Mouse (Mus musculus): ENCODE measurements around the gene Ank2.
A peak's percentile ranks its signal among the peaks of the same experiment; 100 is the strongest.

Gene Ank2

DNA sequence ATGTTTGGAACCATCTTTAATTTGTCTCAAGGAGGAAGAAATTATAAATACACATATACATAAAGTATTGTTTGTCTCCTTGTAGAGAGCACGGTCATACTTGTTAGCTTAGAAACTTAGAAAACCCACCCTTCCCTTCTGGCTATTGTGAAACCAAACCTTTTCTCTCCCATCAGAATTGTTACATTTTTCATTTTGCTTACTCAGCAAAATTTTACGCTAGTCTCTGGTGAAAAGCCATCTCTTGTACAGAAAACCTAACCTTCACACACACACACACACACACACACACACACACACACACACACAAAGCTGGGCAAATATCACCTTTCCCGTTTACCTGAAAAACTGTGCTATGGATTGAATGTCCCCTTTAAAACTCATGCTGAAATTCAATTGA is 217.8 kb downstream of the Ank2 start:
- DNase-seq, result no peak

DNA sequence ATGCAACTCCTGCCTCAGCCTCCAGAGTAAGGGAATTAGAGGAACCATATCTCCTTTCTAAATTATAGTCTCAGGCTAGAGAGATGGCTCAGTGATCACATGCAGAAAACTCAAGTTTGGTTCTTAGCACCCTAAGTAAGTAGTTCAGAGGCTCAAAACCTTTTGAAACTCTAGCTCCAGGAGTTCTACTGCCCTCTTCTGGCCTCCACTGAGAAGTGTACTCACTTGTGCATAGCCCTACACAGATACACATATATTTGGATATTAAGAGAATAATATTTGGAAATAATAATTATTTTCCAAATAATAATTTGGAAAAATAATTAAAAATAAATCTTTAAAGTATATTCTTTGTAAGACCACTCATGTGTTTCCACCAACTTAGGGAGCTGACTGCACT is 218.8 kb downstream of the Ank2 start:
- no peak for DNase-seq

GRCm38 (mm10) chr3:127275953-127276352 is 223.2 kb downstream of the Ank2 start:
- no peak for DNase-seq

DNA sequence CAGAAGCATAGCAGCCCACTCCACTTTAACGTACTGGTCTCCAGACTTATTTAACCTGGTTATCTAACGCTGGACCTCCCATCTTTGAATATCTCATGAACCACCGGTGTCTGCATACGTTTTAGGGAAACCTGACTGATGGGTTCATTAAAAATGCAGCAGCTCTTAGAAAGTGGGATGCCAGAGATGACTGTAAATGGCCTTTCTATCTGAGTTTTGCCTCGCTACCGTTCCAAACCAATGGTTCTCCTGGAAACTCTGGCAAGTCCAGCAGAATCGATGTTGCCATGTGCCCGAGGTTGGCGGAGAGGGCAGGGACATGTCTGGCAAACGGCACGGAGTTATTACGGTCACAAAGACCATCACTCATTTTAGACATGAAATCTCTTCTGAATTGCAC is 226.3 kb downstream of the Ank2 start:
- no peak for DNase-seq

DNA sequence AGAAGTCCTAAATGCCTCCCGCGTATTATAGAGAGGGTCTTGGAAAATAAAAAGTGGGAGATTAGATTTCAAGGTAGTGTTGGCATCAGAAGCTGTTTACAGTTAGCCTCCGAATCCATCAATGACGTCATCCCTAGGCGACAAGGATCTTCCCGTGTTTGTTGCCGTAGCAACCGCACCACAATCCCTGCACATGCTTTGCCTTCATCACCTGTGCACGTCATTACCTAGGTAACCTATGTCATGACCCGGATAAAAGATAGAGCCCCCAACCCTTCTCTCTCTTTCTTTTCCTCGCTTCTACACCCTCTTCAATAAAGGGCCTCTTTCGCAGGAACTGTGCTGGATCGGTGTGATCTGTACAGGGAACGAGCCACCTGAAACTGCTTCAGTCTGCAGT is 229.5 kb downstream of the Ank2 start:
- no peak for DNase-seq

DNA sequence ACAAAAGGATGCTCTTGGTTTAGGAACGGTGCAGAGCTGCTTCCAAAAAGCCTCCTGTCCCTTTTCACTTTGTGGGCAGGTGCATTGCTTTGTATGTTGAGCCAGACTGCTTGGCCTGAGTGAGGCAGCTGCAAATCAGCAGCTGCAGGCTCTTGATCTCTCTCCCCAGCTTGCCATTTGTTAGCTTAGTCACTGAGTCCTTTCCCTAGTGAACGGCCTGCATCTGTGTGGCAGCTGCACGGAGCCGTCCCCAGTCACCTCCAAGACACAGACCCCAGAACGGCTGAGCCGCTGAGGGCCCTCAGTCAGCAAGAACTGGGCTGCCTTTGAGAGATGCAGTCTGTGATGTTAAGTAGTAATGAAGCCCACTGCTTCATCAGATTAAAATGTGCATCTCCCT is 231.3 kb downstream of the Ank2 start:
- no peak for DNase-seq

DNA sequence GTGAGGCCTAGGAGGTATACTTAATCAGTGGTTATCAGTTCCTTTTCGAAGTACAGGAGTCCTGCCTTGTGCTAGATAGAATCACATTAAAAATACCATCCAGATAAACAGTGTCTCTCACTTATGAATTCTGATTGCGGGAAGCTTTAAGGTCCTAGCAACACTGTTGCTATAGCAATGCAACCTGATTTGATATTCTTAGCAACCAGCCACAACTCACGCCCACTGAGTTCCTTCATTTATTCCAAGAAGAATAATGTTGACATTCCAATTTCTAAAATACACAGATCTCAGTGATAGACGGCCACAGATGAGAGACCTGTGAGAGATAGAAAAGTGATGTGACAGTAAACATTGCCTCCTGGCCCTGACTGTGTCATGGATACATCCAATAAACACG is 233.4 kb downstream of the Ank2 start:
- no peak for DNase-seq

DNA sequence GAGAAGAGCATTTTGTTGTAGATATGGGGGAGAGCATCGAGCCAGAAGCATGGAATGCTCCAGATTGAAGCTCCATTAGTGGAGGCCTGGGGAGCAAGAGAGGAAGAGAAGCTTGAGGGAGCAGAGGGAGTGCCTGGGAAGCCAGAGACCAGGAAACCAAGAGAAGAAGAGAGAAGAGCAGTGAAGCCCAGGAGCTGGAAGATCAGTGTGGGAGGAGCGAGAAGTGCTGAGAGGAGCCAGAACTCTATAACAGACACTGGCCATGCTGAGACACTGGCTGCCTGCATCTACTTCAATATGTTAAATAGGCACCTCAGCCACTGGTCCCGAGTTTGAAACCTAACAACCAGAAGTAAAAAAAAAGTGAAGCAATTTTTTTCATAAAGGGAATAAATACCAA is 234.0 kb downstream of the Ank2 start:
- no peak for DNase-seq

DNA sequence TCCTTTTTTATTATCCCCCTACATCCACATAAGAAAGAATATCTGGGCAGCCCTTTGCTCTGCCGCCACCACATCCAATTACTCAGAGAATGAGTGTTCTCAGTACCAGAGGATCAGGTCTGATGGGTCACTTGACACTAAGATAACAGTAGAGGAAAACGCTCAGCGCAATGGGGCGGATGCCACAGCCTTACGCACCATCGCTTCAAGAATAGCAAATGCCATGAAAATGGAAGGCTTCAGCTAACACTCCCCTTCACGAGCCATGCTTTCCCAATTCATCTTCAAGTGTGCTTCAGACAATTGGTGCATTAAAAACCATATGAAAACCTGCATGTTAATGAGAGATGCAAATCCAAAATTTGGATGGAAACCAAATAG is 238.4 kb downstream of the Ank2 start:
- DNase-seq, result no peak

DNA sequence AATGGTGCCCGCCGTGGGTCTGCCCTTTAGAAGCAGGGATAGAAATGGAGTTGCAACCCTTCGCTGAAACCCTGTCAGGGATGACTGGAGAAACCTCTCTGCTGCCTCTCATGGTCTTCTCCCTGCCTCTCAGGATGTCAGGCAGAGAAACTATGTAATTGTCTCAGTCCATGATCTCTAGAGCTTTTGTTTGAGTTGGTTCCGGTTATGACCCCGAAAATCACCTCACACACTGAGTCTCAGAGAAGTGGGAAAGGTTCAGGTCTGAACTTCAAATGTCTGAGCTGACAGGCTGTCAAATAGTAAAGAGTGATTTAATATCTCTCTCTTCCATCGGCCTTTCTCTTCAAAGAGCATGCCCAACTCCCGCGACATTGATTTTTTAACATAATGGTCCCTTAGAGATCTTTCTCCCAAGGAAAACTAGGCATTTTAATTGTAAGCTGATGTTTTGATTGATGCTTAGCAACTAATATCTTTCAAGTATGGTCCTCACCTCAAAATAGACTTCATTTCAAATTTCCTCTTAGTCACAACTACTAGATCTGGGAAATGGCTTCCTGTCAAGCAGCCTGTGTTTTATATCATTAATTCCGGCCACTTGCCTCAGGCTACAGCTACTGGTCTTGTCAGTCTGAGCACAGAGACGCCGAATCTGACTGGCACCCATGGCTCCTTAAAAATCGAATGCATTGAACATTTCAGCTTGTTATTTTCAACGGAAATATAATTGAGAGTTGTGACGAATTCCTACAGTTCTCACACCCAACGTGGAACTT is 239.0 kb downstream of the Ank2 start:
- no peak for DNase-seq

DNA sequence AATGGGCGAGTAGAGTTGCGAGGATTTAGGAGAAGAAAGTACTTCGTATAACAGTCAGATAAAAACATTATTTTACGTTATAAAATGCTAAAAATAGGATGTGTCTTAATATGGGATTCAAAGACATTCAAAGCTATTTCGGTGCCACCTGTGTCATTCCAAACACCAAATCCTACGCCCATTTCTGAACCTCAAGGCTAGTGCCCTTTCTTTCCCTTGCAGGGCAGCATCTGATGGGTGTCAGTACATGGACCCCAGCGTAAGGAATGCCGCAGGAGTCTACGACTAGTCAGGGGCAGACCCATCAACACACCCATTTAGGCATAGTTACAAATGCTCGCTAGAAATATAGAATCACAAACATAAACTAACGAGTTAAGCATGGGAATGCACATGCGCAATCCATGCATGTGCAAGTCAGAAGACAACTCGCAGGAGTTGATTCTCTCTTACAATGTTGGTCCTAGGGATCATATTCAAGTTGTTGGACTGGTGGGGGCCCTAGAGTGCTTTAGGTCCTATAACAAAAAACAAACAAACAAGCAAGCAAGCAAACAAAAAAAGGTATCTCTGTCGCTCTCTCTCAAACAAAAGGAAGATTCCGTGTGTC is 240.6 kb downstream of the Ank2 start:
- no peak for DNase-seq

DNA sequence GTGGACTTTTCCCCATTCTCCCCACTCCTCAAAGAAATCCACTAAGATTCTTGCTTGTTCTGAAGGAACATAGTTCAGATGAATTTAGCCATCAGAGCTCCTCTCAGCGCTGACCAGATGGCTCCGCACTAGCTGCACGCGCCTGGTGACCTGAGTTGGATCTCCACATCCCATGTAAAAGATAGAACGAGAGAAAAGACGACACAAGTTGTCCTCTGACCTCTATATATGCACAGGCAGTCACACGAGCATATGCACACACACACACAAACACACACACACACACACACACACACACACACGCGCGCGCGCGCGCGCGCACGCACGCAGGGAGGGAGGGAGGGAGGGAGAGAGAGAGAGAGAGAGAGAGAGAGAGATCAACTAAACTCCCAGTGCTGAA is 241.2 kb downstream of the Ank2 start:
- no peak for DNase-seq

DNA sequence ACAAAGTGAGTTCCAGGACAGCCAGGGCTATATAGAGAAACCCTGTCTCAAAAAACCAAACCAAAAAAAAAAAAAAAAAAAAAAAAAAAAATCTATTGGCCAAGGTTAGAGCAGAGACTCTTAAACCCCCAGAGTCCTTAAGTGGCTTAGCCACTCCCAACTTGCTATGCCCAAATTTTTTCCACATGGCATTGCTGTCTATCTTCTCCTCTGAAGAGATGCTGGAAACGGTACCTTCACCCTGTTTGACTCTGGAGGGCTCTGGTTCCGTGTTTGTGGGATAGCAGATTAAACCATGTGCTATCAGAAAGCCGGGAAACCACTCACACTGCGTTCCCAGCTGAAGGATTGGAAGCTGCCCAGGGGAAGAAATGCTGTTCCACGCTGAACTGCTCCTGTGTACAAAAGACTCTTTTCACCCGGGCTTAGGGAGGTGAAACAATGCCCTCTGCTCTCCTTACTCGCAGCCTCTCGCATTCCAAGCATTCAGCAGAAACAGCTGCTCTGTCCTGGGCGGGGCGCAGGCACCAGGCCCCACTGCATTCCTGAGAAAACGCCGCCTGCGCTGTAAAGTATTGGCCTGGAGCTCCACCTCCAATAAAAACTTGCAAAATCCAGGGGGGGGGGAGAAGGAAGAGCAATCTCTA is 241.7 kb downstream of the Ank2 start:
- peak; percentile 35 to 44 for DNase-seq

GRCm38 (mm10) chr3:127256681-127257080 is 242.5 kb downstream of the Ank2 start:
- DNase-seq, result no peak

DNA sequence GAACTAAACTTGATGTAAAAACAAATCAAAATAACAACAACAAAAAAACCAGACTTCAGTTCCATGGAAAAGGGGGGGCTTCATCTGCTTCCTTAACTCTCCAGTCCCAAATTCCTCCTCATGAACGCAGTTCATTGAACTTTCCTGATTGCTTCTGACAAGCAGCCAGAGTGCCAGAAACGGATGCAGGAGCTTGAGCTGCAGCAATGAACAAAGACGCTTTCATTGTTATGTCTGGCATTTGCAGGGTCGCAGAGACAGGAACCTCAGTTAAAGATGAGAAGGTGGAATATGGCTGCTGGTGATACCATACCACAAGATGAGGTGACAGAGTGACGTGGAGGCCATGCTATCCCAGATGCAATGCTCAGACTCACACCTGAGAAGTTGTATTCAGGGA is 248.2 kb downstream of the Ank2 start:
- DNase-seq, result no peak

- no peak for DNase-seq
These were observed 250.5 kb downstream of the Ank2 start for GRCm38 (mm10) chr3:127248611-127249010.

GRCm38 (mm10) chr3:127246989-127247708 is 252.0 kb downstream of the Ank2 start:
- no peak for DNase-seq

DNA sequence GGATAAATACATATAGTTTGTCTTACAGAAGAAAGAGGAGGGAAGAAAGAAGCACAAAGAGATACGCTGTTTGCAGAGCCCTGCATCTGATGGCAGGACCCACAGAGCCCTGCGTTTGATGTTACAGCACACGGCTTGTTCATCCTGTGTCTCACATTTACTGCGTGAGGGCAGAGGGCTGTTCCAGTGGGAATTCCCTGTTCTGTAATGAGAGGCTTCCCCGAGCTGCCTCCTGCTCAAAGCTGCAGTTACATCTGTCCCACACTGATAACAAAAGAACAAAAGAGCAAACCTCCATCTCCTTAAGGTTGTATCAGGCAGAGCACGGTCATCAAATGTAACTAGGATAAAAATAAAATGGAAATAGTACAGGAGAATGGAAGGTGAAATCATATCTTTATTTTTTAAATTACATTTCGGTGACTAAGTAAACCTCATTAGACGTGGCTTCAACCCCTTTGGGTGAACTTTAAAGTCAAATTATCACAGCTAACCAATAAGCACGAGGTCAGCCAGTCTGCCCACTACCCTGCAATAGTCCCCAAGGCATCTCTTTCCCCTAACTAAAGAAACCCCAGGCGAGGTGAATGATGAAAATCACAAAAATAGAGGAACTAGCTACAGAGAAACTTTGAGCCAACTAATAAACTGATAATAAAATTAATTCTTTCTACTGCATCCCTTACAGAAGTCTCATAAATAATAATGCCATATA is 255.1 kb downstream of the Ank2 start:
- DNase-seq, result no peak

DNA sequence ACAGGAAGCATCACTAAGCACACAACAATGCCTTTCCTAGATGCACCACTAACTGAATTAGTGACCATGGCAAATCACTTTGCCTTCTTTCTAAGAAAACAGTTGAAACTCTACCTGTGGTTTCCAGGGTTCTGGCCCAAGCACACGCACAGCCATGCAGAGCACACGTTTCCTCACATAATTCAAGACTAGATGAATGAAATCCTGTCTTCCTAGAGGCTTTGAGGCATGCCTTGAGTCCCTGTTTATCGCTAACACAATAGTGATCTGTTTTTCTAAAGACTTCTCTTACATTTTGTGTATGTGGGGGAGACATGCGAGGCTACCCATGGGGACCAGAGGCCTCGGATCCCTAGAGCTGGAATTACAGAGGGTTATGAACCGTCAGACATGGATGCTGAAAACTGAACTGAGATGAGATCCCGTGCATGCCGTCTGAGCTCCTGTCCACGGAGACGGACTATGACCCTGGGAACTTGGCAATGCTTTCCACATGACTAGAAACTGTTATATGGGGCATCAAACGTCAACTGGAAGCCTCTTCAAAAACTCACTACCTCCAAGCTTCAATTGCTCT is 256.8 kb downstream of the Ank2 start:
- DNase-seq, result no peak

- no peak for DNase-seq
These were observed 263.9 kb downstream of the Ank2 start for GRCm38 (mm10) chr3:127235271-127235670.

DNA sequence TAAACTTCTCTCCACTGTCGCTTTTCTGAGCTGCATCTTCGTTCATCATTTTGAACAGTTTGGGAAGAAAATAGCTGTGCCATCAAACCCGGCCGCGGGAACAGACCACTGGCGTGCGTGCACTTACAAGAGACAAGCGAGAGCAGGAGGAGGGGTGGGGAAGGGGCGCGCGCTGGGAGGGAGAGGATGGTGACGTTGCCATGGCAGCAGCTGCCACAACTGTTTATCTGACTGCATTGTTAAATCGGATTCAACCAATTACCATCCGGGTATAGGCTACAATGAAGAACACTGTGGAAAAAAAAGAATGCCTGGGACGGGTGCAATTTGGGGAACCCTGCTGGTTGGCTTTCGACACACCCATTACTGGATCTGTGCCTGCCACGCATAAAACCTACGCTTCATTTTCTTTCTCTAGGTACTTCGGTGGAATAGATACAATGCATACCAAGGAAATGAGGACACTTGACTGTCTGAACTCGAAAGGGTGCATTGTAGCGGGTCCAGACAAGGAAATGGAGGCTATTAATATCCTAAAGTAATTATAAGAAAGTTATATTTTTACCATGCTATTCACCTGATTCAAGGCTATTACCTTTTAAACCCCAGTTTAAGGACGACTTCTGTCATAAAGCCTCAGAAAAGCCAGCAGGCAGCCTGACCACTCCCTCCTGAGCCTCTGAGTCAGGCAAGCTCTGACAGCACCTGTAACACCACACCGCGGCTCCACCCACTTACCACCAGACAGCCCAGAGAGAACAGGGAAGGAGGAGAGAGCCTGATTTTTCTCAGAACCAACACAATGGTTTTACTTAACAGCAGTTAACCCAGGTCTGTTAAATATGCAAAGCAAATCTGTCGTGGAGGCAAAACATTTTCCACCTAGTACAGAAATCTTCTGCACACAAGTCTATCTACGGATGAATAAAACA is 273.1 kb downstream of the Ank2 start:
- peak in 1 of 2 experiments; percentile 5 for DNase-seq
